Mouse (Mus musculus) hindbrain, postnatal 0 days (tissue): ENCODE results near the gene Kif24. TPM values are rescaled to one million over a fixed set of nuclear protein-coding genes. Genes with fewer than 3 reads are reported as not detected.

ENCODE experiments used
- ATAC-seq: fragments of 200-750 bp; cut with Nextera tagmentation; 2 replicates; pipeline ENCODE4 v1.8.0; 2017; ENCODE audit warnings: mild to moderate bottlenecking, moderate TSS enrichment, moderate library complexity
- DNase-seq: peaks from one replicate; pipeline ENCODE4 v3.0.0-alpha.2; 2015; ENCODE audit warnings: low spot score
- H3K27ac ChIP-seq: fragments of 300-500 bp; sonication (generic); 2 replicates; pipeline ENCODE4 v1.5.1; 2014; ENCODE audit warnings: mild to moderate bottlenecking
- H3K27me3 ChIP-seq: fragments of 300-500 bp; sonication (generic); 2 replicates; pipeline ENCODE4 v1.6.1; 2014; ENCODE audit warnings: low read length, mixed read lengths; ENCODE audit not compliant: insufficient read depth
- H3K36me3 ChIP-seq: fragments of 300-500 bp; sonication (generic); 2 replicates; pipeline ENCODE4 v1.6.1; 2014; ENCODE audit warnings: low read length, mixed read lengths; ENCODE audit not compliant: insufficient read depth
- H3K4me1 ChIP-seq: fragments of 300-500 bp; sonication (generic); 2 replicates; pipeline ENCODE4 v1.6.1; 2014; ENCODE audit warnings: antibody characterized with exemption, low read length, mixed read lengths; ENCODE audit not compliant: insufficient read depth
- H3K4me2 ChIP-seq: fragments of 300-500 bp; sonication (generic); 2 replicates; pipeline ENCODE4 v1.6.1; 2014; ENCODE audit warnings: low read depth, mild to moderate bottlenecking, low read length, moderate library complexity, mixed read lengths
- H3K4me3 ChIP-seq: fragments of 300-500 bp; sonication (generic); 2 replicates; pipeline ENCODE4 v1.5.1; 2014; ENCODE audit warnings: low read length
- H3K9ac ChIP-seq: fragments of 300-500 bp; sonication (generic); replicated peaks from 2 replicates; pipeline ENCODE4 v1.6.1; 2014; ENCODE audit warnings: mild to moderate bottlenecking, low read length, moderate library complexity, mixed read lengths
- H3K9me3 ChIP-seq: fragments of 300-500 bp; sonication (generic); 2 replicates; pipeline ENCODE4 v1.6.1; 2016; ENCODE audit warnings: low read length, mixed read lengths
- CTCF ChIP-seq: IDR thresholded peaks from 2 replicates; pipeline ENCODE4 v1.5.1; 2016; ENCODE audit warnings: antibody characterized with exemption, control low read depth, low read depth
- WGBS: fragments of 180-500 bp; shearing (Covaris S2); extraction: QIAGEN DNeasy Blood & Tissue Kit; methylation state at CpG from one replicate; pipeline ENCODE4 v1.1.7; 2014; 5-methylcytosine and 5-hydroxymethylcytosine counted together
- polyA plus RNA-seq: library from polyadenylated mRNA; unstranded; fragments of >200 nt; fragmentation: Nextera tagmentation; extraction: Ambion mirVana; gene quantifications from 2 replicates; pipeline ENCODE4 v1.2.1, GENCODE M21; 2015
- total RNA-seq: library from RNA; depleted of rRNA; stranded (reverse); fragments of >200 nt; gene quantifications from 2 replicates; pipeline ENCODE4 v1.2.3, GENCODE M21; 2014; rRNA removed

Gene Kif24
- total and polyA plus RNA-seq, 2 experiments from 2014 or later: 2.3 to 4.2 TPM

DNA sequence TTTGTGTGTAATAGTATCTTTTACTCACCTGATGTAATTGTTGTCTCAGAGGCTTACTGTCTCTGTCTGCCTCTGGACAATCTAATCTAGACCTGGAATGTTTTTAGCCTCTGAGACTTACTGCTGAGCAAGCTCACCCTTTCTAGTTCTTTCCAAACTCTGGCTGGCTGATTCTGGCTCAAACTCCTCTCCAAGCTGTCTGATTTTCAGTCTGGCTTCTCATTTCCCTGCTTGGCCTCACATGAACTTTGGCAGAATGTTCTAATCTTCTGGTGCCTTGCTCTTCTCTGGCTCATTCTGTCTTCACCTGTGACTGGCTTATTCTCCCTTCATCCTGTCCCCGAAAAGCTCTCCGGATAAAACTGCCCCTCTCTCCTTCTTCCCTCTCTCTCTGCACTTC, 118.7 kb downstream of the Kif24 start:
- no peak overlapping the region for H3K4me2 ChIP-seq
- no peak overlapping the region for H3K4me3 ChIP-seq
- no peaks in the 10 kb centered on the region for H3K27me3 ChIP-seq
- no peaks in the 10 kb centered on the region for H3K9me3 ChIP-seq
- no peak for TF ChIP-seq CTCF
- no peak for ATAC-seq
- H3K4me1 ChIP-seq: peaks cover 8% of the 10 kb centered on the region
- no peak for DNase-seq
- no peaks in the 10 kb centered on the region for H3K36me3 ChIP-seq
- H3K27ac ChIP-seq: no peak overlapping the region
- no peak overlapping the region for H3K9ac ChIP-seq
- WGBS: 73% methylated on average over 2 of the region's 2 CpGs

- Histone ChIP-seq H3K27ac (no peak overlapping the region), H3K9ac (no peak overlapping the region), H3K9me3 (no peaks in the 10 kb centered on the region), H3K4me1 (no peaks in the 10 kb centered on the region), H3K36me3 (no peaks in the 10 kb centered on the region), H3K27me3 (no peaks in the 10 kb centered on the region), H3K4me2 (no peak overlapping the region), H3K4me3 (no peak overlapping the region)
- no peak for ATAC-seq
- no peak for DNase-seq
- TF ChIP-seq CTCF: no peak
- WGBS: 81% methylated on average over 11 of the region's 11 CpGs
Measured at GRCm38 (mm10) chr4:41340912-41341550, 123.7 kb downstream of the Kif24 start.

Other genes starting within 250 kb of the Kif24 start
- 19.3 and 33.8 TPM in 2 replicates for gene Ubap2, start 189.7 kb downstream of the Kif24 start, total RNA-seq
- gene Ubap2, start 189.7 kb downstream of the Kif24 start, polyA plus RNA-seq: 27.2 and 31.0 TPM in 2 replicates
- 64.0 and 64.3 TPM in 2 replicates for gene Dcaf12, start 150.0 kb downstream of the Kif24 start, total RNA-seq
- 51.0 and 53.0 TPM in 2 replicates for gene Dcaf12, start 150.0 kb downstream of the Kif24 start, polyA plus RNA-seq
- 31.1 TPM in 2 replicates for gene Ubap1, start 115.9 kb downstream of the Kif24 start, total RNA-seq
- 54.8 and 57.6 TPM in 2 replicates for gene Ubap1, start 115.9 kb downstream of the Kif24 start, polyA plus RNA-seq
- 29.2 and 40.7 TPM in 2 replicates for gene Nudt2, start 264 bp upstream of the Kif24 start, total RNA-seq
- gene Nudt2, start 264 bp upstream of the Kif24 start, polyA plus RNA-seq: 68.6 and 71.6 TPM in 2 replicates
- gene AI464131, start 38.2 kb upstream of the Kif24 start, total RNA-seq: 62.4 and 69.9 TPM in 2 replicates
- 22.0 and 22.9 TPM in 2 replicates for gene AI464131, start 38.2 kb upstream of the Kif24 start, polyA plus RNA-seq
- gene 1110017D15Rik, start 52.4 kb upstream of the Kif24 start, total RNA-seq: 2.3 and 9.9 TPM in 2 replicates
- 19.9 and 21.4 TPM in 2 replicates for gene 1110017D15Rik, start 52.4 kb upstream of the Kif24 start, polyA plus RNA-seq
- gene Fam219a, start 104.7 kb upstream of the Kif24 start, total RNA-seq: 136 and 193 TPM in 2 replicates
- 17.7 and 21.2 TPM in 2 replicates for gene Fam219a, start 104.7 kb upstream of the Kif24 start, polyA plus RNA-seq
- 3.6 and 4.5 TPM in 2 replicates for gene Dnaic1, start 104.9 kb upstream of the Kif24 start, total RNA-seq
- 3.0 and 4.8 TPM in 2 replicates for gene Dnaic1, start 104.9 kb upstream of the Kif24 start, polyA plus RNA-seq
- 179 and 205 TPM in 2 replicates for gene Enho, start 175.4 kb upstream of the Kif24 start, total RNA-seq
- 139 and 141 TPM in 2 replicates for gene Enho, start 175.4 kb upstream of the Kif24 start, polyA plus RNA-seq
- 59.3 and 61.9 TPM in 2 replicates for gene Cntfr, start 232.2 kb upstream of the Kif24 start, total RNA-seq
- gene Cntfr, start 232.2 kb upstream of the Kif24 start, polyA plus RNA-seq: 18.5 and 22.1 TPM in 2 replicates
- gene Il11ra1, start 235.1 kb upstream of the Kif24 start, total RNA-seq: 24.4 and 41.9 TPM in 2 replicates
- 47.4 and 49.8 TPM in 2 replicates for gene Il11ra1, start 235.1 kb upstream of the Kif24 start, polyA plus RNA-seq
- gene Rpp25l, start 248.6 kb upstream of the Kif24 start, total RNA-seq: 35.0 and 42.2 TPM in 2 replicates
- 47.3 and 48.3 TPM in 2 replicates for gene Rpp25l, start 248.6 kb upstream of the Kif24 start, polyA plus RNA-seq